Mouse (Mus musculus): ENCODE data around the gene Pamr1. TPM values are rescaled to one million over a fixed set of nuclear protein-coding genes. Genes with fewer than 3 reads are reported as not detected.

The Pamr1 gene
- polyA plus RNA-seq, 1 experiment, result 91.0 TPM

DNA sequence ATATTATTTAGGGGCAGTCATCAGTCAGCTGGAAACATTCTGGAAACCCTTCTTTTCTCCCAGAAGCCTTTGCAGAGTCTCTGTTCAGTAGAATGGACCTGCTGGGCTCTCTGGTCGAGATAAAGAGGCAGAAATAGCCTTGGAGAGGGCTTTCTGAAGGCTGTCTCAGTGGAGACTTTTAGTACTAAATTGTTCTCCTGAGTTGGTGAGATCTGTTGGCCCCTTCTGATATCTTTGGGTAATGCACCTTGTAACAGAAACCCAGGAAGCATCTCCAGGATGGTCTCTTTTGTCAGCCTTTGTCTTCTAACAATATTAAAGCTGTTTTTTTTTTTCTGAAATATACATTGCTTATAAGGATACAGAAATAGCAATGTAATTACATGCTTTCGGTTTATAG lies 111.2 kb downstream of the Pamr1 start:
- no peak for DNase-seq (ENCODE audit: low spot score)

DNA sequence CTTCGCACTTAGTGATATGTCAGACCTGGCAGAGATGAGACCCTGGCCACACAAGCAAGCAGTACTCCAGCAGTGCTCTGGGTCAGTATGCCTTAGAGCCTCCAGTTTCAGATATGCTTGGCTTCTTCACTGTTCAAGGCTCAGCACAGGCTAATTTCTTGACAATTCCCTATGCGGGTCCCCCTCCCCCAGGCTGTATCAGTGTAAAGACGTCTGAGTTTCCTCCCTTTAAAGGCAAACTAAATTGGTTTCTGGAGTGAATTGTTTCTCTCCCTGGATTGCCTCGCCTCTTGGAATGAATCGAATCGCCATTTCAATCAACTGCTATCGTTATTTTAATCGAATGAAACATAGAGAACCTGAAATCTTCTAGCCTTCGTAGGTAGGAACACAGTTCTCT lies 113.1 kb downstream of the Pamr1 start:
- DNase-seq (ENCODE audit: low spot score), result no peak

DNA sequence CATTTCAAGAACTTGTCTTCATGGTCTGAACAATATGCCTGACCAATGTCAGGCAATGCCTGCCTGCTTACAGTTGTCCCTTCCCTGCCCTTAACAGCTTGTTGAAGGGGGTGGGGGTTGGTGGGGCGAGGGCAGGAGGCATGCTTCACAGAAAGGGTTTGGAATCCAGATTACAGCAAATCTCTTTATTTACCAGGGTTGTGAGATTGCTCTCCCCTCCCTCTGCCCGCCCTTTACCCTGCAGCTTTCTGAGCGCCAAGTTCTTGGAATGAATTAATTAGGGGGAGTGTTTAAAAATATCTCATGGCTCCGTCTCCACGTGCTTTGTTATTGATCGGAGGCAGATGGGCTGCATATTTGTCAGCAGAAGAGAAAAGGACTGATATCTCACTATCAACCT lies 113.5 kb downstream of the Pamr1 start:
- no peak for DNase-seq (ENCODE audit: low spot score)

DNA sequence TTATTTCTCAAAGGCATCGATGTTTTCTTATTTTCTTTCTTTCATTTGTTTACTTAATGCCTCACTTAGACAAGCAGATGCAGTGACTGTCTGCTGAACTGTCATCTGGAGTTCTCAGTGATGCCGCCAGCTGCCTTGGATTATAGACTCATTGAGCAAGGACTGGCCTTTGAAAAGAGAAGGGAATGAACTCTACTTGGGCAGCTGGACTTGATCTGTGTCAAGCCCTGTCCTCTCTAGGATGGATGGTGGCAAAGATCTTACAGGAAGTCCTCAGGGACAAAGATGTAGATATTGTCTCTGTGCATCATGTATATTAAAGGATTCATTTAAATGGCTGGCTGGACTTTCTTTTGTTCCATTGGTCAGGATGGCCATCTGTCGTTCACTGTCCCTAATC lies 114.1 kb downstream of the Pamr1 start:
- DNase-seq (ENCODE audit: low spot score), result no peak

DNA sequence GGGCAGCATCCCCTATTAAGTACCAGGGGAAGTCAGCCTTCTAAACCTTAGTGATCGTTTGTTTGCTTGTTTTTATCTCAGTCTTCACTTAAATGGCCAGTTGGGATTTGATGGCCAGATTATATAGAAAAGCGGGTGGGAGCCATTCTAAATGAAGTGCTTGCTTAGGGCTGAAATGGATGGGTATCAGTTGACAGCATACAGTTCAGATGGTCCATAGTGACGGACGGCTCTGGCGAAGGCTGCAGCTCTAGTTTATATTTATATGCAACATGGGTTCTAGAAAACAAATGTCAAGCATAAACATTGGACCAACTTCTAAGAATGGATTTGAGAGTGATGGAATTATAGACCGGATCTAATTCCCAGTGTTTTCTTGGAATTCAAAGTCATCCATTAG lies 118.2 kb downstream of the Pamr1 start:
- no peak for DNase-seq (ENCODE audit: low spot score)

DNA sequence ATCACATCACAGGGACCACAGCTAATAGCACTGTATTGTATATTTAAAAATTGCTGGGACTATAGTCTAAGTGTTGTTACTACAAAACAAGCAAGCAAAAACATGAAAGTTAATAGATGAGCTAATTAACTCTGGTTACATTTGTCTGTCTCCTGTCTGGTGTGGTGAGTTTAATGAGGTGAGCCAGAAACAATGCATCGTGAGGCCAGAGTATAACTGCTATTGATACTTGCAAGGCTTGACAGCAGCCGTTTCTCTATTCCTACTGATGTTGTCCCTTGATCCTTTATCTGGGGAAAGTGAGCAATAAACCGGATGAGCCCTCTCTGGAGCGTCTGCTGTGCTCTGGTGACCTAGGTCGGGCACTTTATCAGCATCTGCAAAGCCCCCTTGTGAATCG lies 119.8 kb downstream of the Pamr1 start:
- no peak for DNase-seq (ENCODE audit: low spot score)

DNA sequence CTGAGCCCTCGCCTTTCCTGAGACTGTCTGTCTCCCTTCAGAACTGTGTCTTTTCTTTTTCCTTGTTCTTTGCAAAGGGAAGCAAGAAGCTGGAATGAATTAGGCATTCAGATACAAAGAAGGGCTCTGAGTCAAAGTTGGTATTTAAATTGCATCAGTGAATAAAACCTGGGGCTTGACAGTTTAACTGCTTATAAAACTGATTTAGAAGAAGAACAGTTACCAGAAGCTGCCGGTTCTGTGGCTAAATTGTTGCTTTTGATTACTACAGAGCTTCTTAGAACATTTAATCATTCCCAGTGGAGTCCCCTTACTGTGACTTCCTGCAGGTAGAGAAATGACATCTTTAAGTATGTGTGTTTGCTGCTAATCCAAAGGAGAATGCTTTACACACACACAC lies 124.8 kb downstream of the Pamr1 start:
- DNase-seq (ENCODE audit: low spot score), result no peak

DNA sequence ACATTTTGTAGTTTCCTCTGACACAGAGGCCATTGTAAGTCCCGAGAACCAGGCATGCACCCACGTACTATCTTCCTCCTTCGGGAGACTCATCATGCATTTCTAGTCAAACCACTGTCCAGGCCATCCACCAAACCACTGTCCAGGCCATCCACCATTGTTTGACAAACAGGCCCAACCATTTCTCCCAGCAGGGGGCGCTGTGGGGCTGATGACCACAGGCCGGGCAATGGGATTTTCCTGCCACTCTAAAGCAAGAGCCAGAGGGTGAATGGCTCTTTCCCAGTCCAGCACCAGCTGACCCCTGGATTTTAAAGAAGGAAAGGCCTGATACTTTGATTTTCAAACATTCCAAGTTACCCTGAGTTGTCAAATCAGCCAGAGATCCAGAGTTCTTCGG lies 125.5 kb downstream of the Pamr1 start:
- peak; percentile 33 for DNase-seq (ENCODE audit: low spot score)

DNA sequence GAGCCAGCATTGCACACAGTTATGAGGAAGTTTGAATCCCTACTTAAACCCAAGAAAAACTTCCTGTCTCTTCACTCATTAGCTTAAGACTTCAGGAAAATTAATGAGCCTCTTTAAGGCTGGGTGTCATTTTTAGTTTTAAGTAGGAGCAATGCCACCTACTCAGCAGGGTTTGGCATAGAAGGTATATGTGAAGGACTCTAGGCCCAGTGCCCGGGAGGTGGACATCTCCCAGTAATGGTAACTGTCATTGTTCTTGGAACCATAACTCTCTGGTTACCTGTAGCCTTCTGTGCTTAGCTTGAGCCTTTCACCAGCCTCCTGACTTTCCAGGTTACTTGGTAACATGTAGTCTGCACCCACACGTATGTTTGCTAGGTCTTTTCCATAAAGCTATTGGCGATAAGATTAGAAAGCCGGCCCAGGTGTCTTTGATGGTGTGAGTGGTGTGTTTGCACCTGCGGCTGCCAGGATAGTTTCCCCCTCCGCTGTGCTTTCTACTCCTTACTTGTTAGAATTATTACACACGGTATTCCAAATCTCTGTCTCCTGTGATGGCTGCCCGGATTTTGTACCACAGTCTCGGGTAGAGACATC lies 127.0 kb downstream of the Pamr1 start:
- DNase-seq (ENCODE audit: low spot score), result no peak

DNA sequence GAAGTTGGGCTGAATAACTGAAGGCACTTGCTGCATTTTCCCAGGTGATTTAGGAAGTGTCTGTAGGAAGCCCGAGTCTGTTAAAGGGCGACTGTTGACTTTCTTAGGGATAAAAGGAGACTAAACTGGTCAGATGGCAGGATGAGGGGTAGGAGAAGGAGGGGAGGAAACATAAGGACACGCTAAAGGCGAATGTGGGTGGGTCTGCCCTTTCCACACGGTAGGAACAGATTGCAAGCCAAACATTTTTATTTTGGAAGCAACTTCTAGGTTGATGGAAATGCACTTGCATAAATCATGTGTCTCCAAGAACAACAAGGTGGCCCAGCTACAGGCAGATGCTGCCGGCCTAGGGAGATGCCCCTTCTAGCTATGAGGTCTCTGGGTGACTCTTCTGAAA lies 127.6 kb downstream of the Pamr1 start:
- no peak for DNase-seq (ENCODE audit: low spot score)

DNA sequence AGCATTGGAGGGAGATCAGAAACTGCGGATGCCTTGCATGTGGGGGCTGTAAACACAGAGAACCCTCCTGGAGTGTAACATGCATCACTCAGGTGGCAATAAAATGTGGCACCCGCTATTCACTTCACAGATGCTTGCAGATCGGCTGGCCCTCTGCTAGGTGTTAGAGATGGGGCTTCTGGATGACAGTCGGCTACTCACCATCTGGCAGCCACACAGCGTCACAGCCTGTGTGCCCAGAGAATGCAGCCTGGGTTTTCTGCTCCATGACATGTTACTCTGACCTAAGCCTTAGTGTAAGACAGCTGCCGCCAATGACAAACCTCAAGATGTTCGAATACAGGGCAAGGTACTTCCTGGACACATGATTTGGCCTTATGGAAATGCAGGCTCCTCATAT lies 131.5 kb downstream of the Pamr1 start:
- DNase-seq (ENCODE audit: low spot score), result no peak

DNA sequence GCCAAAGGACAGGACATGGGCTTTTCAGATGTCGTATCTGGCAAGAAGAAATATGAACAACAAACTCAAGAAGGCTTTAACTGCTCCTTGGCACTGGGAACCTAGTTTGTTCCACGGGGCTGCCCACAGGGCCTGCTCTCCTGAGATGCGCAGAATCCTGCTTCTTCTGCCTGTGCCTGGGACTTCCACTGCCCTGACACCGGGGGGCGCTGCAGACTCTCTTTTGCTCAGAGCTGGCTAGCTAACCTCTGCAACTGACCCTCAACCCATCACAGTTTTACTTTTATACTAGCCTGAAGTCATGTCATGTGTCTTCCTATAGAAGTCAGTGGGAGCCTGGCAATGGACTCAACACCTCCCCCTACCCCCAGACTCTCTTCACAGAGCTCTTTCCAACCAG lies 132.4 kb downstream of the Pamr1 start:
- DNase-seq (ENCODE audit: low spot score), result peak; percentile 34

DNA sequence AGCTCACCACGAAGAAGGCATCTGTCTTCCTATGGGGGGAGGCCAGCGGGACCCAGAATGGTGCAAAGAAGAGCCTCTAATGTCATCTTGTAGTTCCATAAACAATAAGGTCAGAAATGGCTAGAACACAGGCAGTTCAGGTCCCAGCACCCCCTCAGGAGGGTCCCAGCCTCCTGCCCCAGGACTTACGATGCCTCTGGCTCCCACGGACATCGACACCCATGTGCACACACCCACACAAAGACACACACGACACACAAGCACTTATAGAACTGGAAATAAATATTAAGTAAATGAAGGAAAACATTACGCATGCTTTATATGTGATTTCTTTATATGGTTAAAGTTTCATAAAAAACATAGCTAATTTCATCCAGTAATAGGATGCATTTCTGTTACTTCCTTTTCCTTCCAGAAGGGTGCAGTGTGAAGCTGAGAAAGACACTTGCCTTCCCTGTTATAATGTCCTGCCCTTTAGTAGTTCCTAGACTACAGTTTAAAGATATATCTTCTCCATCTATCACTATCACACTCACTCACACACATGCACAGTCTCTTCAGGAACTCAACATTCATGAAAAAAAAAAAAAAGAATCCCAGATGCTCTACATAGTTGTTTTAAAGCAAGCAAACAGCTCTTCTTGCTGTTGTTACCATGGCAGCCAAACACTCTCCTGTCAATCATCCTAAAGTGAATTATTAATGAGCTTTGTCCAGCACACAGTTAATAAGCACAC lies 135.7 kb downstream of the Pamr1 start:
- no peak for DNase-seq (ENCODE audit: low spot score)

DNA sequence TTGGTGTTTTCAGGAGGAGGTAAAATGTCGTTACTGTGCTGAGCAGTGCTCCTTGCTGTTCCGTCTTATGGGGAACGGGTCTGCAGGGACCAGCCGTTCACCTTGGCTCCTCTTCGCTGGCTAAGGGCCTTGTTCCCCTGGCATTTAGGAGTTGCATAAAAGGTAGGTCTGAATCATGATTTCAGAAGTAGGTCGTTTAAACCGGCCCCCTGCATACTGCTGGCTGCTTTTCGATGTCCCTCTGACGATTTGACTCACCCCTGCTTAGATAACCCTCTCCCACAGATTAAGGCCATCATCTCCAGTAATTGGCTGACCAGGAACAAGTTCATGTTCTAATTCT lies 136.3 kb downstream of the Pamr1 start:
- DNase-seq (ENCODE audit: low spot score), result no peak

Other genes with a start within 250 kb of the Pamr1 start
- 47.0 and 50.1 TPM in 2 replicates for gene Trim44, start 142.2 kb upstream of the Pamr1 start, polyA plus RNA-seq (2012; rRNA removed)
- 5.7 and 6.6 TPM in 2 replicates for gene Fjx1, start 97.5 kb upstream of the Pamr1 start, polyA plus RNA-seq (2012; rRNA removed)
- gene Slc1a2, start 108.6 kb downstream of the Pamr1 start, polyA plus RNA-seq (2012; rRNA removed), result 0.13 and 0.17 TPM in 2 replicates

All from urinary bladder, adult 2 months (tissue).